Mouse (Mus musculus): ENCODE results near the gene Drc3.

The Drc3 gene

GRCm38 (mm10) chr11:60385946-60386345 lies 32.8 kb downstream of the Drc3 start:
- no peaks in the 10 kb centered on the region for H3K27me3 ChIP-seq (ENCODE audit: insufficient read depth, low read length)
- no peak overlapping the region for H3K4me3 ChIP-seq (replicated peaks; ENCODE audit: low read length)
- peaks cover 27% of the 10 kb centered on the region for H3K4me1 ChIP-seq (replicated peaks; ENCODE audit: low read depth, low read length)
- H3K9me3 ChIP-seq (ENCODE audit: low read length), result no peaks in the 10 kb centered on the region
- H3K36me3 ChIP-seq (ENCODE audit: insufficient read depth, low read length), result no peaks in the 10 kb centered on the region
- TF ChIP-seq CTCF (conservative IDR thresholded peaks at IDR 0.05; ENCODE audit: low read length) (no peak), NANOG (IDR thresholded peaks at IDR 0.05; ENCODE audit: borderline replicate concordance, low read length) (no peak), POU5F1 (IDR thresholded peaks at IDR 0.05; ENCODE audit: borderline replicate concordance, low read length) (no peak)

GRCm38 (mm10) chr11:60387944-60388343 lies 34.8 kb downstream of the Drc3 start:
- Histone ChIP-seq H3K27me3 (ENCODE audit: insufficient read depth, low read length) (no peaks in the 10 kb centered on the region), H3K4me1 (replicated peaks; ENCODE audit: low read depth, low read length) (peaks cover 22% of the 10 kb centered on the region)
- TF ChIP-seq NANOG (IDR thresholded peaks at IDR 0.05; ENCODE audit: borderline replicate concordance, low read length) (no peak), POU5F1 (IDR thresholded peaks at IDR 0.05; ENCODE audit: borderline replicate concordance, low read length) (no peak), CTCF (conservative IDR thresholded peaks at IDR 0.05; ENCODE audit: low read length) (no peak)

DNA sequence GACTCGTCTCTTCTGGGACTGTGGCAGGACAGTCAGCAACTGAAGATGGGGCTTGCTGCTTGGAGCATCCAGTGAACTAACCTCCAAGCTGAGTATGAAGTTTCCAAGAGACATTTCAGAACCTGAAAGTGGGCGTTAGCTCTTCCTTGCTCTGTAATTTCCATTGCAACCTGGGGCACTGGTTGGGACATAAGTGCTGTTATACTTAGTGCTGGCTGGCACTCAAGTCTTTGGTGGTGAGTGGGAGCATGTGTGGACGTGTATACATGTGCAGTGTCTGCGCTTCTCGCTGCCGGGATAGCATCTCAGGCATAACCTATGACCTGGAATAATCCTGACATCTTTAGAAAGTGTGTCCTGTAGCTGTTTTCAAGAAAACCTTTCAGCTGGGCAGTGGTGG lies 38.2 kb downstream of the Drc3 start:
- H3K36me3 ChIP-seq (ENCODE audit: insufficient read depth, low read length), result no peaks in the 10 kb centered on the region
- H3K9me3 ChIP-seq (ENCODE audit: low read length), result no peaks in the 10 kb centered on the region
- H3K27me3 ChIP-seq (ENCODE audit: insufficient read depth, low read length), result no peaks in the 10 kb centered on the region
- H3K4me3 ChIP-seq (replicated peaks; ENCODE audit: low read length), result no peak overlapping the region
- H3K4me1 ChIP-seq (replicated peaks; ENCODE audit: low read depth, low read length), result no peaks in the 10 kb centered on the region
- TF ChIP-seq POU5F1 (IDR thresholded peaks at IDR 0.05; ENCODE audit: borderline replicate concordance, low read length) (no peak), CTCF (conservative IDR thresholded peaks at IDR 0.05; ENCODE audit: low read length) (no peak), NANOG (IDR thresholded peaks at IDR 0.05; ENCODE audit: borderline replicate concordance, low read length) (no peak)

More at GRCm38 (mm10) chr11:60387944-60388343, 34.8 kb downstream of the Drc3 start:
- Histone ChIP-seq H3K9me3 (ENCODE audit: low read length) (no peaks in the 10 kb centered on the region), H3K4me3 (replicated peaks; ENCODE audit: low read length) (no peak overlapping the region), H3K36me3 (ENCODE audit: insufficient read depth, low read length) (no peaks in the 10 kb centered on the region)

DNA sequence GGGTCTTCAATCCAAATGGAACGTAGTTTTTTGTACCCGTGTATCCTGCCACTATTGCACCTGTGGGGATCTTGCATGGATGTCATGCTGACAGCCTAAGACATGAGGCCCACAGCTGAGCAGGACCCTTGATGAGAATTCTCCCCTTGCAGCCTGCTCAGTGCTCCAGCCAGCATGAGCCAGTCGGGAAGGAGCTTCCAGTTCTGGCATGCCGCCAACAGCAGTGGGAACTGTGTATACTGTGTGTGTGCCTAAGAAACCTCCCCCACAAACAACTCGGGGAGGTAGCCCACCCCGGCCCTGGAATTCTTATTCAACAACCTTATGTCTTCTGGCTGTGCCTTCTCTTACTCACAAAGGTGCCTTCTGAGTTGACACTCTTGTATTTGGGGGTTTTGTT lies 43.4 kb downstream of the Drc3 start:
- H3K36me3 ChIP-seq (ENCODE audit: insufficient read depth, low read length), result peaks cover 15% of the 10 kb centered on the region
- no peaks in the 10 kb centered on the region for H3K4me1 ChIP-seq (replicated peaks; ENCODE audit: low read depth, low read length)
- H3K4me3 ChIP-seq (replicated peaks; ENCODE audit: low read length), result no peak overlapping the region
- H3K9me3 ChIP-seq (ENCODE audit: low read length), result no peaks in the 10 kb centered on the region
- H3K27me3 ChIP-seq (ENCODE audit: insufficient read depth, low read length), result no peaks in the 10 kb centered on the region
- no peak for TF ChIP-seq CTCF (conservative IDR thresholded peaks at IDR 0.05; ENCODE audit: low read length)

DNA sequence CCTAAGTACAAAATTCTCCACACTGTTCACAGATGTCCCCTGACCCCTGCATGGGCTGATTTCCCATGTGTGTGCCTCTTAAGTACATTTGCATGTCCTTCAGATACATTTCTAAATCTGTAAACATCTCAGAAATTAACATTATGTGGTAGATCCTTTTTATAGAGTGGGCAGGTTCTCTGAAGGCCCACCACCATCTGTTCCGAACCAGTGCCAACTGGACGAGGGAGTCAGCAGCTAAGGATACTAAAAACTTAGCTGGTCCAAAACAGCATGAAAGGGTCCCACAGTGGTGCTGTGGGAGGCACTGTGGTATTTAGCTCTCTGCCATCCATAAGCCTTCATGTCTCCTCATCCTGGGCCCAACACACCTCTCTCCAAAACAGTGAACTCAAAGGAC lies 44.0 kb downstream of the Drc3 start:
- no peak overlapping the region for H3K4me3 ChIP-seq (replicated peaks; ENCODE audit: low read length)
- TF ChIP-seq POU5F1 (IDR thresholded peaks at IDR 0.05; ENCODE audit: borderline replicate concordance, low read length), result no peak
- TF ChIP-seq NANOG (IDR thresholded peaks at IDR 0.05; ENCODE audit: borderline replicate concordance, low read length), result no peak
- no peak for TF ChIP-seq CTCF (conservative IDR thresholded peaks at IDR 0.05; ENCODE audit: low read length)
- H3K27me3 ChIP-seq (ENCODE audit: insufficient read depth, low read length), result no peaks in the 10 kb centered on the region
- no peaks in the 10 kb centered on the region for H3K9me3 ChIP-seq (ENCODE audit: low read length)
- no peaks in the 10 kb centered on the region for H3K4me1 ChIP-seq (replicated peaks; ENCODE audit: low read depth, low read length)
- H3K36me3 ChIP-seq (ENCODE audit: insufficient read depth, low read length), result peaks cover 21% of the 10 kb centered on the region

- Histone ChIP-seq H3K4me1 (replicated peaks; ENCODE audit: low read depth, low read length) (peaks cover 7% of the 10 kb centered on the region), H3K4me3 (replicated peaks; ENCODE audit: low read length) (no peak overlapping the region), H3K36me3 (ENCODE audit: insufficient read depth, low read length) (peaks cover 97% of the 10 kb centered on the region), H3K27me3 (ENCODE audit: insufficient read depth, low read length) (no peaks in the 10 kb centered on the region), H3K9me3 (ENCODE audit: low read length) (no peaks in the 10 kb centered on the region)
- TF ChIP-seq CTCF (conservative IDR thresholded peaks at IDR 0.05; ENCODE audit: low read length) (no peak), POU5F1 (IDR thresholded peaks at IDR 0.05; ENCODE audit: borderline replicate concordance, low read length) (no peak), NANOG (IDR thresholded peaks at IDR 0.05; ENCODE audit: borderline replicate concordance, low read length) (no peak)
Observed at GRCm38 (mm10) chr11:60406606-60407005, 53.5 kb downstream of the Drc3 start.

DNA sequence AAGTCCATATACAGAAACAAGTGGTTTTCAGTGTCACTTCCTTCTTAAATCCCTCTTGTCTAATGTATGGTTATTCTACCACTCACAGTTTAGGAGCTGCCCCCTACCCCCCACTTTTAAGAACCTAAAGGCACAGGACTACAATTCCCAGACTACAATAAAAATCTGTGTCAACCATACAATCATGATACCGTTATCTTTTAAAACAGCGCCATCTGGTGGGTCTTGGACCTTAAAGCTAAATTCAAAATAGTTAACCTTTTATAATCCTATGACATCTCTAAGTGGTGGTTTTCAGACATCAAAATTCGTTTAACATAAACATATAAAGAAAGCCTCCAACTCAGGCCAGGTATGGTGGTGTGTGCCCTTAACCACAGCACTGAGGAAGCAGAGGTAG lies 59.0 kb downstream of the Drc3 start:
- Histone ChIP-seq H3K36me3 (ENCODE audit: insufficient read depth, low read length) (peaks cover 56% of the 10 kb centered on the region), H3K4me1 (replicated peaks; ENCODE audit: low read depth, low read length) (peaks cover 31% of the 10 kb centered on the region), H3K27me3 (ENCODE audit: insufficient read depth, low read length) (no peaks in the 10 kb centered on the region), H3K4me3 (replicated peaks; ENCODE audit: low read length) (no peak overlapping the region), H3K9me3 (ENCODE audit: low read length) (no peaks in the 10 kb centered on the region)
- TF ChIP-seq CTCF (conservative IDR thresholded peaks at IDR 0.05; ENCODE audit: low read length), result peak; percentile 73
- no peak for TF ChIP-seq NANOG (IDR thresholded peaks at IDR 0.05; ENCODE audit: borderline replicate concordance, low read length)
- TF ChIP-seq POU5F1 (IDR thresholded peaks at IDR 0.05; ENCODE audit: borderline replicate concordance, low read length), result no peak

GRCm38 (mm10) chr11:60412921-60413320 lies 59.8 kb downstream of the Drc3 start:
- TF ChIP-seq POU5F1 (IDR thresholded peaks at IDR 0.05; ENCODE audit: borderline replicate concordance, low read length), result no peak
- no peak for TF ChIP-seq NANOG (IDR thresholded peaks at IDR 0.05; ENCODE audit: borderline replicate concordance, low read length)
- no peak for TF ChIP-seq CTCF (conservative IDR thresholded peaks at IDR 0.05; ENCODE audit: low read length)

DNA sequence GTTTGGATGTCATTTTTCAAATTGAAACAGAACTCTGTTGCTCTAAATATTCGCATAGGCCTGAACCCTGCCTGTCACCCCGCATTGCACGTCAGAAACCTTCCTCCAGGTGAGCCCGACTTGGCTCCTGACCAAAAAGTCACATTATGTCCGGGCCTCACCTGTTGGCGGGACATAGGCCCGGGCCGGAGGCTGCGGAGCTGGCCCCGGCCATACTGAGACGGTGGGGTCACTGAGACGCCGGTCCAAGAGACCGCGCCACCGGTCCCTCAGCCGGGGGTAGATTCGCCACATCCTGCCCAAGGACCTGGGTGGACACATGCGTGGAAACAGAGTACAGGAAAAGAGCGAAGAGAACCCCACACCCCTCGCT lies 63.4 kb downstream of the Drc3 start:
- peaks cover 47% of the 10 kb centered on the region for H3K4me1 ChIP-seq (replicated peaks; ENCODE audit: low read depth, low read length)
- peak overlapping the region; percentile 96 for H3K4me3 ChIP-seq (replicated peaks; ENCODE audit: low read length)
- H3K36me3 ChIP-seq (ENCODE audit: insufficient read depth, low read length), result peaks cover 37% of the 10 kb centered on the region
- no peaks in the 10 kb centered on the region for H3K27me3 ChIP-seq (ENCODE audit: insufficient read depth, low read length)
- TF ChIP-seq CTCF (conservative IDR thresholded peaks at IDR 0.05; ENCODE audit: low read length) (no peak), NANOG (IDR thresholded peaks at IDR 0.05; ENCODE audit: borderline replicate concordance, low read length) (no peak), POU5F1 (IDR thresholded peaks at IDR 0.05; ENCODE audit: borderline replicate concordance, low read length) (no peak)
- H3K9me3 ChIP-seq (ENCODE audit: low read length), result no peaks in the 10 kb centered on the region

More at GRCm38 (mm10) chr11:60412921-60413320, 59.8 kb downstream of the Drc3 start:
- H3K9me3 ChIP-seq (ENCODE audit: low read length), result no peaks in the 10 kb centered on the region
- peaks cover 32% of the 10 kb centered on the region for H3K4me1 ChIP-seq (replicated peaks; ENCODE audit: low read depth, low read length)
- no peak overlapping the region for H3K4me3 ChIP-seq (replicated peaks; ENCODE audit: low read length)
- H3K27me3 ChIP-seq (ENCODE audit: insufficient read depth, low read length), result no peaks in the 10 kb centered on the region
- peaks cover 49% of the 10 kb centered on the region for H3K36me3 ChIP-seq (ENCODE audit: insufficient read depth, low read length)
